Mouse (Mus musculus): ENCODE measurements around the gene Sgk1. TPM values are rescaled to one million over a fixed set of nuclear protein-coding genes. Genes with fewer than 3 reads are reported as not detected.

Gene Sgk1
- polyA plus RNA-seq, 1 experiment = 40.4 TPM

DNA sequence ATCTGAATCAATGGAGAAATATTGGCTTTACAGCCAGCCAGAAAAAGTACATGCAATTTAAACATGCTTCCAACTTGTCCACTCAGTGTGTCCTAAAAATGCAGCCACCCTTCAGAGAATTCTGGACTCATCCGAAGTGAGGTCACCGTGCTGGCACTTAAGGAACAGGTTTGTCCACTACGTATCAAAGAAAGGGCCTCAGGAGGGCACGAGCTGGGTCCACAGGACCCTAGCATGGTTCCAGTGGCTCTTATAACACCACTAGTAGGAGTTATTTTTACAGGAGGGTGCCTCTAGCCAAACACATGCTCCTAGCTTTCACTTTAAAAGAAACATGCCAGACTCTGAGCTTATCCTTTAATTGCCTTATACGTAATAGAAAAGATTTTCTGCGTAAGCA is 28.9 kb upstream of the Sgk1 start:
- Histone ChIP-seq H3K27ac (ENCODE audit: insufficient read depth, low read length) (no peak overlapping the region), H3K27me3 (ENCODE audit: control insufficient read depth, insufficient read depth, low read length) (no peaks in the 10 kb centered on the region), H3K4me3 (replicated peaks; ENCODE audit: insufficient read depth, low read depth, low read length) (no peak overlapping the region), H3K4me1 (ENCODE audit: control insufficient read depth, insufficient read depth, low read length) (no peaks in the 10 kb centered on the region; the same call in 1 of the 2 replicates)
- no peak for DNase-seq
- WGBS = 85% methylated on average over 6 of the region's 6 CpGs
- TF ChIP-seq POLR2A (IDR thresholded peaks at IDR 0.05; ENCODE audit: borderline replicate concordance, insufficient read depth, low read length) (no peak), CTCF (IDR thresholded peaks at IDR 0.05; ENCODE audit: borderline replicate concordance, insufficient read depth, low read depth, low read length) (no peak)

DNA sequence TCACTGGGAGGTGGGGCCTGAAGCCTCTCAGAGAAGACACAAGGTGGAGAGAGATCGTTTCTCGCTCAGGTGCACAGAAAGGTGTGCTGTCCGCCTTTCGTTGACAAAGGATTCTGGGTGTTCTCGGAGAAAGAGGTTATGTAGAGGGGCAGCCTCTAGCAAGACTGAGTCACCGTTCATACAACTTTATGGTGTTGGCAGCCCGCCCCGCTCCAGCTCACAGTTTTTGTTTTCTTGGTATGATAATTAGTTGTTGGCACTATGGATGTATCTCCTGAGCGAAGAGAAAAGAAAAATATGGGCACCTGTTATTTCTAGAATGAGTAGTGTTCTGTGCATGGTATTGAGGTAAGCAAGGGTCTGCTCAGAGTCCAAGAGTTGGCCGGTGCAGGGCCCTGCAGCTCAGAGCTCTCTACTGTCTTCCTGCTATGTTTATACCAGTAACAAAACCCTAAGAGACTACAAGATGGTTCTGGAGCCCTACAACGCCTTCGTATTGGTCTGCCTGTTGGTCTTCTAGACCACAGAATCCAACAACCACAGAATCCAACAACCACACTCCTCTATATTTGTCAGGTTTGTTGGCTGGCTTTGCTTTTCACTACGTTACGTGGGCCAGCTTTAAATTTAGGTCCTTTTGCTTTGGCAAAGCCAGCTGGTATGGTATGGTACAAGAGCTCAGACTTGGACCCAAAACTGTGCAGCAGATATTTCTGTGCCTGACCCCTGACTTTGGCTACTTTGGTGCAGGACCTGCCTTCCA is 28.2 kb upstream of the Sgk1 start:
- 86% methylated on average over 14 of the region's 14 CpGs for WGBS
- Histone ChIP-seq H3K4me1 (ENCODE audit: control insufficient read depth, insufficient read depth, low read length) (no peaks in the 10 kb centered on the region), H3K27me3 (ENCODE audit: control insufficient read depth, insufficient read depth, low read length) (no peaks in the 10 kb centered on the region), H3K4me3 (replicated peaks; ENCODE audit: insufficient read depth, low read depth, low read length) (no peak overlapping the region), H3K27ac (ENCODE audit: insufficient read depth, low read length) (no peak overlapping the region)
- TF ChIP-seq CTCF (IDR thresholded peaks at IDR 0.05; ENCODE audit: borderline replicate concordance, insufficient read depth, low read depth, low read length) (no peak), POLR2A (IDR thresholded peaks at IDR 0.05; ENCODE audit: borderline replicate concordance, insufficient read depth, low read length) (no peak)
- DNase-seq = no peak

DNA sequence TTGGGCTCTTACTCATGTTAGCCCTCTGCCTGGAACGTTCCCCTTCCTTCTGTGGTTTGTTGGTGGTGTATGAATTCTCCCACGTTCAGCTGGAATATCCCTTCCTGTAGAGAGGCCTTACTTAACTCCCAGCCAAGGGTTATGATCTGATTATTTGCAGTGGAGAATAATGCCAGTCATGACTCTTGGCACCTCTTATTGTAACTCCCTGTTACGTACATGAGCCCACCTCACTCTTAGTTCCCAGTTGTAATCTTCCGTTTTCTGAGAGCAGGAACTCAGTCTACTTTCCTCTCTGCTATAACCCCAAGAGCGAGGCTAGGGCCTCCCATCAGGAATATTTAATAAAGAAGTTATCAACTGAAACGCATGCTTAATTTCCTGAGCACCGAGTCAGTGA is 26.6 kb upstream of the Sgk1 start:
- no peak for TF ChIP-seq POLR2A (IDR thresholded peaks at IDR 0.05; ENCODE audit: borderline replicate concordance, insufficient read depth, low read length)
- no peak for TF ChIP-seq CTCF (IDR thresholded peaks at IDR 0.05; ENCODE audit: borderline replicate concordance, insufficient read depth, low read depth, low read length)
- H3K4me3 ChIP-seq (replicated peaks; ENCODE audit: insufficient read depth, low read depth, low read length) = no peak overlapping the region
- H3K27ac ChIP-seq (ENCODE audit: insufficient read depth, low read length) = no peak overlapping the region
- 88% methylated on average over 7 of the region's 7 CpGs for WGBS
- H3K4me1 ChIP-seq (ENCODE audit: control insufficient read depth, insufficient read depth, low read length) = no peaks in the 10 kb centered on the region
- DNase-seq = no peak
- no peaks in the 10 kb centered on the region for H3K27me3 ChIP-seq (ENCODE audit: control insufficient read depth, insufficient read depth, low read length)

DNA sequence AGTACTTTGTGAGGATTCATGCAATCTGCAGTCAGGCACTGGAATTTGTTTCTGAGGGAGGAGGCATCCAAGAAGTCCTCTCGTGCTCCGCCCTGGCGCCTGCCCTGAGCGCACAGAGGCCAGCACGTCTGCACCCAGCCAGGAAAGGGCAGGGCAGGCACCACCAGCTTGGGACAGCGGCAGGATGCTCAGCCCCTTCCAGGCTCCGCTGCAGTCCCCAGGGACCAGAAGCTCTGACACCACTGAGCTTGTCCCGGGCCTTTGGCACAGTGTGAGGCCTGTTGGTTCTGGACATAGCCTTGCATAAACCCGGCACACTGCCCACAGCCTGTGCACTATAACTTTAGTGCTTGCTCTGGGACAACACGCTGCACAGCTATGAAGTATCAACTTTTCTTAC is 24.3 kb upstream of the Sgk1 start:
- no peak overlapping the region for H3K4me3 ChIP-seq (replicated peaks; ENCODE audit: insufficient read depth, low read depth, low read length)
- no peak overlapping the region for H3K27ac ChIP-seq (ENCODE audit: insufficient read depth, low read length)
- peaks cover 2% of the 10 kb centered on the region; the same call in 1 of the 2 replicates for H3K4me1 ChIP-seq (ENCODE audit: control insufficient read depth, insufficient read depth, low read length)
- no peak for DNase-seq
- WGBS = 62% methylated on average over 10 of the region's 10 CpGs
- H3K27me3 ChIP-seq (ENCODE audit: control insufficient read depth, insufficient read depth, low read length) = no peaks in the 10 kb centered on the region
- TF ChIP-seq CTCF (IDR thresholded peaks at IDR 0.05; ENCODE audit: borderline replicate concordance, insufficient read depth, low read depth, low read length) = no peak
- TF ChIP-seq POLR2A (IDR thresholded peaks at IDR 0.05; ENCODE audit: borderline replicate concordance, insufficient read depth, low read length) = no peak

DNA sequence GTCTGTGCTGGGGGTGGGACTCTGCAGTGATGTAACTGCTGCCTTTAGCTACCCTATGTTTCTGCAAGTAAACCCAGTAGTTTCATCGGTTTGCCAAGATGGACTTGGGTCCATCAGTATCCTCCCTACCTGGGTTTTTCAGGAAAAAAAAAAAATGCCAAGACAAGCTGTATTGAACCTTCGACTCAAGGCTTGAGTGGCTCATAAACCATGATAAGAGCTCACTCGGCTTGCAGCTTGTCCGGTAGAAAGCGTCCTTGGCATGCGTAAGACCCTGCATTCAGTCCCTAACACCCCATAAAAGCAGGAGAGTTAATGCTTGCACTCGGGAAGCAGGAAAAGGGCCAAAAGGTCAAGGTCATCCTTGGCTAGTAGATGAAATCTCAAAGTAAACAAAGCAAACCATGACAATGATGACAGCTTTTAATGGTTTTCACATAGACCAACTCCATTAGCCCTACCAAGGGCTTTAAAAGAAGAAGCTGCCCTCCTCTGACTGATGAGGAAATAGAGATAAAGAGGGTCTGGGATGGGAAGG is 23.5 kb upstream of the Sgk1 start:
- 90% methylated on average over 7 of the region's 7 CpGs for WGBS
- TF ChIP-seq CTCF (IDR thresholded peaks at IDR 0.05; ENCODE audit: borderline replicate concordance, insufficient read depth, low read depth, low read length) (no peak), POLR2A (IDR thresholded peaks at IDR 0.05; ENCODE audit: borderline replicate concordance, insufficient read depth, low read length) (no peak)
- peaks cover 2% of the 10 kb centered on the region; the same call in 1 of the 2 replicates for H3K4me1 ChIP-seq (ENCODE audit: control insufficient read depth, insufficient read depth, low read length)
- no peaks in the 10 kb centered on the region for H3K27me3 ChIP-seq (ENCODE audit: control insufficient read depth, insufficient read depth, low read length)
- H3K27ac ChIP-seq (ENCODE audit: insufficient read depth, low read length) = no peak overlapping the region
- no peak overlapping the region for H3K4me3 ChIP-seq (replicated peaks; ENCODE audit: insufficient read depth, low read depth, low read length)
- no peak for DNase-seq

DNA sequence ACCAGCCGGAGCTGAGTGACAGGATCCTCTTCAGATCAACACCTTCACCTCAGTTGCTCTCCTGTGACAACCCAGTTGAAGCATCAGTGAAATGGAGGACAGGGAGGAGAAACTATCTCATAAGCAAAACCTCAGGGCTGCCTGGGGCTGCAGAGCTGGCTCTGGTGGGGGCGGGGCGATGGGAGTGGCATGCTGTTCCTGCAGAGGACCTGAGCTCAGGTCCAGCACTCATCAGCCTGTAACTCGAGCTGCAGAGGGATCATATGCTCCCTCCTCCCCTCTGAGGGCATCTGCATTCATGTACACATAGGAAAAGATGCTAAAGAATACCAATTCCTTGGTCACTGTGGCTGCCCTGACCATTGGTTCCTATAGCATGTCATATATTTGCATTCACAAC is 15.5 kb upstream of the Sgk1 start:
- Histone ChIP-seq H3K27ac (ENCODE audit: insufficient read depth, low read length) (no peak overlapping the region; the same call in 1 of the 2 replicates), H3K4me3 (replicated peaks; ENCODE audit: insufficient read depth, low read depth, low read length) (no peak overlapping the region), H3K4me1 (ENCODE audit: control insufficient read depth, insufficient read depth, low read length) (peaks cover 14% of the 10 kb centered on the region), H3K27me3 (ENCODE audit: control insufficient read depth, insufficient read depth, low read length) (no peaks in the 10 kb centered on the region)
- TF ChIP-seq POLR2A (IDR thresholded peaks at IDR 0.05; ENCODE audit: borderline replicate concordance, insufficient read depth, low read length) (no peak), CTCF (IDR thresholded peaks at IDR 0.05; ENCODE audit: borderline replicate concordance, insufficient read depth, low read depth, low read length) (no peak)
- WGBS = 58% methylated on average over 4 of the region's 4 CpGs
- no peak for DNase-seq

DNA sequence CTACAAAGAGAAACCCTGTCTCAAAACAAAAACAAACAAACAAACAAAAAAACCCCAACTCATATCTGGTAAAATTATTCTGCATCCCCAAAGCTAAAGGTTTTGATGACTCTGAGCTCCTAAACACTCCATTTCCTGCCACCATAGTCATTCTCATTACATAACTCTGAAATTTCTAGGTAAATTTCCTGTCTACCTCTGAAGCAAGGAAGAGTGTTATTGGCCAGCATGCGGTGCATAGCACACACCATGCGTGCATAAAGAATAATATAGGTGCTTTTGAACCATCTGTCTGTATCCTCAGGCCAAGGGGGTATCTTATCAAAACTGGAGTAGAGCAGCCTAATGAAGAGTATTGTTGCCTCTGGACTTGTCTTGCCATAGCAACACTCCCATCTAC is 13.8 kb upstream of the Sgk1 start:
- TF ChIP-seq CTCF (IDR thresholded peaks at IDR 0.05; ENCODE audit: borderline replicate concordance, insufficient read depth, low read depth, low read length) (no peak), POLR2A (IDR thresholded peaks at IDR 0.05; ENCODE audit: borderline replicate concordance, insufficient read depth, low read length) (no peak)
- 15% methylated on average over 2 of the region's 2 CpGs for WGBS

DNA sequence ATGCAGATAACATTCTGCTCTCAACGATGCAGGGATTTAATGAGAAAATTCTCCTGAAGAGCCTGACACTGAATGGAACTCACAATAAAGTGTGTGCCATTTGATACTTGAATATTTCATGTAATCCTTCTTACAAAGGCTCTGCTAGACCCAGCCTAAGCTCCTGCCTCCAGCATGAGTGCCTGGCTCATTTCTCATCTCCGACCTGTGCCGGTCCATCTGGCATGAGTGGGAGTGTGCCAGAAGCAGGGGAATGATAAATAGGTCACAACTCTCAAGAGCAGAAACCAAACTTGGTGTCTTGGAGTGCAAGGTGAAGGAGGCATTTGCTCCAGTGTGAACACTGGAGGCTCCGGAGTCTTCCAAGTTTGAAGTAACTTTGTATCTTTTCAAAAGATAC is 13.4 kb upstream of the Sgk1 start:
- Histone ChIP-seq H3K27ac (ENCODE audit: insufficient read depth, low read length) (peak overlapping the region; percentile 71; the same call in 1 of the 2 replicates), H3K4me1 (ENCODE audit: control insufficient read depth, insufficient read depth, low read length) (peaks cover 11% of the 10 kb centered on the region), H3K27me3 (ENCODE audit: control insufficient read depth, insufficient read depth, low read length) (no peaks in the 10 kb centered on the region), H3K4me3 (replicated peaks; ENCODE audit: insufficient read depth, low read depth, low read length) (no peak overlapping the region)
- TF ChIP-seq POLR2A (IDR thresholded peaks at IDR 0.05; ENCODE audit: borderline replicate concordance, insufficient read depth, low read length) (0 out of 2 replicates have a peak, but pooled peaks have one; percentile 15), CTCF (IDR thresholded peaks at IDR 0.05; ENCODE audit: borderline replicate concordance, insufficient read depth, low read depth, low read length) (no peak)
- WGBS = 9% methylated on average over 4 of the region's 4 CpGs
- DNase-seq = peak; percentile 88 to 95

More for the DNA sequence above, 13.8 kb upstream of the Sgk1 start:
- peaks cover 11% of the 10 kb centered on the region for H3K4me1 ChIP-seq (ENCODE audit: control insufficient read depth, insufficient read depth, low read length)
- H3K27ac ChIP-seq (ENCODE audit: insufficient read depth, low read length) = peak overlapping the region; percentile 71; the same call in 1 of the 2 replicates
- no peak overlapping the region for H3K4me3 ChIP-seq (replicated peaks; ENCODE audit: insufficient read depth, low read depth, low read length)
- no peaks in the 10 kb centered on the region for H3K27me3 ChIP-seq (ENCODE audit: control insufficient read depth, insufficient read depth, low read length)
- DNase-seq = no peak
